Mouse (Mus musculus): ENCODE measurements around the gene Tmem60. TPM values are rescaled to one million over a fixed set of nuclear protein-coding genes. Genes with fewer than 3 reads are reported as not detected.

Gene Tmem60
- total and polyA plus RNA-seq, 2 experiments from 2014 or later, result 13.8 to 64.4 TPM

DNA sequence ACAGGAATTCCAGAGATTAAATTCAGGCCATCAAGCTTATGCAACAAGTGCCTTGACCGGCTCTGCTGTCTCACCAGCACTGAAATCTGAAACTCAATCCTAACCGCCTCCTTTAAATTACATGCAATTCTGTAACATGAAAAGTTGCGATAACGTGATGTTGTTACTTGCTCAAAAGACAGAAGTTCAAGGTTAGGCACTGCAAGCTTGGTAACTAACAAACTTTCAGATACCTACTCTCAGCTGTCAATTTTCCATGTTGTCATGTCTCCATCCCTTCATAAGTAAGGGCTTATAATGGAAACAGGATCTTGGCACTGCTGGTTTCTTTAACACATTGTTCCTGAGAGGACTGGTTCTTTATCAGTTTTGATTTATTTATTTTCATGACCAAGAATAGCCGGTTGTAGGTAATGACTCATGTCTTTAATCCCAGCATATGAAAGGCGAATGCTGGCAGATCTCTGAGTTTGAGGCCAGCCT, 47.7 kb downstream of the Tmem60 start:
- WGBS, result 91% methylated on average over 6 of the region's 6 CpGs
- no peaks in the 10 kb centered on the region for H3K27me3 ChIP-seq (ENCODE audit: insufficient read depth, low read length)
- H3K4me3 ChIP-seq (ENCODE audit: low read depth, low read length), result no peak overlapping the region
- no peaks in the 10 kb centered on the region for H3K9me3 ChIP-seq (ENCODE audit: low read length)
- no peak overlapping the region for H3K4me2 ChIP-seq (ENCODE audit: low read depth)
- H3K36me3 ChIP-seq (ENCODE audit: insufficient read depth), result no peaks in the 10 kb centered on the region
- H3K27ac ChIP-seq (ENCODE audit: low read depth, low read length), result no peak overlapping the region
- DNase-seq (no peak), ATAC-seq (no peak)
- no peak for TF ChIP-seq CTCF (IDR thresholded peaks at IDR 0.05; ENCODE audit: low read depth)
- H3K4me1 ChIP-seq (ENCODE audit: insufficient read depth), result no peaks in the 10 kb centered on the region
- H3K9ac ChIP-seq, result no peak overlapping the region

DNA sequence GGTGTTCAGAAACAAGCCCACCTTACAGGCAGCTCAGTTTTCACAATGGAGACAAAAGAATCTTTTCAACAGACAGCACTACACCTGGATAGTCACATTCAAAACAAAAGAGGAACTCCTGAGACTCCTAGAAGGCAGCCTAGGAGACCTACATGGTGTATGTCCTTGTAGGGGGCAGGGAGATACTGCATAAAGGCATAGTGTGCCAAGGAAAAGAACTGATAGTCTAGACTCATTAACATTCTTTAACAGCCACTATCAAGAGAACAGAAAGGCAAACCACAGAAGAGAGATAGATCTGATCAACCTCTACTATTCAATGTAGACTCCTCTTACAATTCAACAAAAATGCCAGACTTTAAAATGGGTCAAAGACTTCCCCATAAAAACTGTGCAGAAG, 48.4 kb downstream of the Tmem60 start:
- TF ChIP-seq CTCF (IDR thresholded peaks at IDR 0.05; ENCODE audit: low read depth), result no peak
- DNase-seq (no peak), ATAC-seq (no peak)
- no peaks in the 10 kb centered on the region for H3K27me3 ChIP-seq (ENCODE audit: insufficient read depth, low read length)
- no peaks in the 10 kb centered on the region for H3K9me3 ChIP-seq (ENCODE audit: low read length)
- no peak overlapping the region for H3K4me2 ChIP-seq (ENCODE audit: low read depth)
- H3K4me1 ChIP-seq (ENCODE audit: insufficient read depth), result no peaks in the 10 kb centered on the region
- H3K27ac ChIP-seq (ENCODE audit: low read depth, low read length), result no peak overlapping the region
- H3K36me3 ChIP-seq (ENCODE audit: insufficient read depth), result no peaks in the 10 kb centered on the region
- no peak overlapping the region for H3K4me3 ChIP-seq (ENCODE audit: low read depth, low read length)
- no peak overlapping the region for H3K9ac ChIP-seq

DNA sequence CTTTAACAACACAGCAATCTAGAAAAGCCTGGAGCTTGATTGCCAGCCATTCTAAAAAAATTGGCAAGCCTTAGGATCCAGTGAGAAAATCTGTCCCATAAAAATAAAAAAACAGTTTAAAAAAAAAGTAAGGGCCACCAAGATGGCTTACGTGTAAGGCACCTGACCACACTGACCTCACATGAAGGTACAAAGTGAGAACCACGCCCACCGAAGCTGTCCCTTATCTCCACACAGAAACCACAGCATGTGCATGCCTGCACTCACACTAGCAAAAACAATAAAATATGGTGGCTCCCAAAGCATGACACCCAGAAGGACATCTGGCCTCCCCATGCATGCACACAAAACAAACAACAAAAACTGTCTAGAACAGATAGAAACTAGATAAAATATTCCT, 49.3 kb downstream of the Tmem60 start:
- no peak for TF ChIP-seq CTCF (IDR thresholded peaks at IDR 0.05; ENCODE audit: low read depth)
- no peaks in the 10 kb centered on the region for H3K9me3 ChIP-seq (ENCODE audit: low read length)
- no peaks in the 10 kb centered on the region for H3K4me1 ChIP-seq (ENCODE audit: insufficient read depth)
- no peak overlapping the region for H3K27ac ChIP-seq (ENCODE audit: low read depth, low read length)
- H3K4me3 ChIP-seq (ENCODE audit: low read depth, low read length), result no peak overlapping the region
- ATAC-seq (no peak), DNase-seq (no peak)
- WGBS, result 86% methylated on average over 3 of the region's 3 CpGs
- no peaks in the 10 kb centered on the region for H3K27me3 ChIP-seq (ENCODE audit: insufficient read depth, low read length)
- no peaks in the 10 kb centered on the region for H3K36me3 ChIP-seq (ENCODE audit: insufficient read depth)
- H3K4me2 ChIP-seq (ENCODE audit: low read depth), result no peak overlapping the region
- no peak overlapping the region for H3K9ac ChIP-seq

DNA sequence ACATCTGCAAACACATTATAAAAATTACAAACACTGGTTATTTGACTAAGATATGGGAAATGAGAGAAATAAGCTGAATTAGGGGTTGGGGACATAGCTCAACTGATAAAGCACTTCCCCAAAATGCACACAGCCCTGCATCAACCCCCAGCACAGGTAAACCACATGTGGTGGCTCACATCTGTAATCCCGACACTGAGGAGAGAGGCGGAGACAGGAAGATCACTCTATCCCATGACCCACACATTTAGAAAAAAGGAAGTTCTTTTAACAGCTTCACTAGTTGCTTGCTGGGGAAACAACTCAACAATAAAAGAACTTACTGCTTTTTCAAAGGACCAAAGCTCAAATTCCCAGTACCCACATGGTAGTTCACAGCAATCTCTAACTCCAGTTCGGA, 50.6 kb downstream of the Tmem60 start:
- no peak overlapping the region for H3K27ac ChIP-seq (ENCODE audit: low read depth, low read length)
- TF ChIP-seq CTCF (IDR thresholded peaks at IDR 0.05; ENCODE audit: low read depth), result no peak
- no peaks in the 10 kb centered on the region for H3K36me3 ChIP-seq (ENCODE audit: insufficient read depth)
- 95% methylated on average over 3 of the region's 3 CpGs for WGBS
- DNase-seq, result no peak
- H3K4me3 ChIP-seq (ENCODE audit: low read depth, low read length), result no peak overlapping the region
- no peaks in the 10 kb centered on the region for H3K27me3 ChIP-seq (ENCODE audit: insufficient read depth, low read length)
- no peaks in the 10 kb centered on the region for H3K4me1 ChIP-seq (ENCODE audit: insufficient read depth)
- no peak overlapping the region for H3K9ac ChIP-seq
- ATAC-seq, result no peak
- H3K4me2 ChIP-seq (ENCODE audit: low read depth), result no peak overlapping the region
- no peaks in the 10 kb centered on the region for H3K9me3 ChIP-seq (ENCODE audit: low read length)

DNA sequence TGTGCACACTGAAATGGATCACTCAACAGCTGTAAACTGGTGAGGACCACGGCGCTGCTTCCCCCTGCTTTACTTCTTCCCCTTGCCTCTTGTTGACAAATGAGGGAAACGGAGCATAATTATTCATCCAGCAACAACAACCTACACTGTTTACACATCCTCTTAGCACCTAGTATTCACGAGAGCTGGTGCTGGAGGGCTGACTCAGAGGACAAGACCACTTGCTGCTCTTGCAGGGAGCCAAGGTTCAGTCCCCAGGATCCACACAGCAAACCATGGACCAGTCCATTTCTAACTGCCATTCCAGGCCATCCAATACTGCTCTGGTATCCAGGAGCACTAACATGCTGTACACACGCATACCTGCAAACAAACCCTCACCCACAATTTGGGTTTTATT, 53.9 kb downstream of the Tmem60 start:
- WGBS, result 74% methylated on average over 5 of the region's 5 CpGs
- no peak overlapping the region for H3K27ac ChIP-seq (ENCODE audit: low read depth, low read length)
- H3K4me1 ChIP-seq (ENCODE audit: insufficient read depth), result no peaks in the 10 kb centered on the region
- H3K36me3 ChIP-seq (ENCODE audit: insufficient read depth), result no peaks in the 10 kb centered on the region
- no peaks in the 10 kb centered on the region for H3K27me3 ChIP-seq (ENCODE audit: insufficient read depth, low read length)
- no peak overlapping the region for H3K4me3 ChIP-seq (ENCODE audit: low read depth, low read length)
- no peak for TF ChIP-seq CTCF (IDR thresholded peaks at IDR 0.05; ENCODE audit: low read depth)
- no peaks in the 10 kb centered on the region for H3K9me3 ChIP-seq (ENCODE audit: low read length)
- H3K9ac ChIP-seq, result no peak overlapping the region
- H3K4me2 ChIP-seq (ENCODE audit: low read depth), result no peak overlapping the region
- DNase-seq (no peak), ATAC-seq (no peak)

Other genes with a start within 250 kb of the Tmem60 start
- gene Phtf2, start 67 bp upstream of the Tmem60 start, total RNA-seq (2014; rRNA removed), result 24.9 and 26.4 TPM in 2 replicates
- gene Phtf2, start 67 bp upstream of the Tmem60 start, polyA plus RNA-seq (2015; fragmentation: Nextera tagmentation; extraction: Ambion mirVana), result 11.2 and 17.4 TPM in 2 replicates
- 5.3 and 5.4 TPM in 2 replicates for gene Rsbn1l, start 74.2 kb downstream of the Tmem60 start, total RNA-seq (2014; rRNA removed)
- 3.0 and 3.1 TPM in 2 replicates for gene Rsbn1l, start 74.2 kb downstream of the Tmem60 start, polyA plus RNA-seq (2015; fragmentation: Nextera tagmentation; extraction: Ambion mirVana)
- 27.7 and 31.8 TPM in 2 replicates for gene Ptpn12, start 173.7 kb downstream of the Tmem60 start, total RNA-seq (2014; rRNA removed)
- 10.9 and 12.1 TPM in 2 replicates for gene Ptpn12, start 173.7 kb downstream of the Tmem60 start, polyA plus RNA-seq (2015; fragmentation: Nextera tagmentation; extraction: Ambion mirVana)

Measured in forebrain, postnatal 0 days (tissue).